Mouse (Mus musculus) stomach, embryonic 14.5 days (tissue): ENCODE measurements around the gene Narf. TPM values are rescaled to one million over a fixed set of nuclear protein-coding genes. Genes with fewer than 3 reads are reported as not detected.

Experiments used
- ATAC-seq: fragments of 200-750 bp; cut with Nextera tagmentation; 2 replicates; pipeline ENCODE4 v1.8.0; 2017; ENCODE audit warnings: low read depth, moderate TSS enrichment; ENCODE audit not compliant: insufficient number of reproducible peaks, insufficient read depth, low FRiP score
- H3K27ac ChIP-seq: fragments of 300-500 bp; sonication (generic); 2 replicates; pipeline ENCODE4 v1.5.1; 2014; ENCODE audit warnings: mild to moderate bottlenecking, low read length, moderate library complexity, mixed read lengths
- H3K27me3 ChIP-seq: fragments of 300-500 bp; sonication (generic); 2 replicates; pipeline ENCODE4 v1.6.1; 2014; ENCODE audit warnings: low read length, control low read depth, mixed read lengths; ENCODE audit not compliant: control insufficient read depth, insufficient read depth
- H3K36me3 ChIP-seq: fragments of 300-500 bp; sonication (generic); 2 replicates; pipeline ENCODE4 v1.6.1; 2014; ENCODE audit warnings: mild to moderate bottlenecking, control low read depth, low read length, moderate library complexity, mixed read lengths; ENCODE audit not compliant: control insufficient read depth, insufficient read depth
- H3K4me1 ChIP-seq: fragments of 300-500 bp; sonication (generic); 2 replicates; pipeline ENCODE4 v1.6.1; 2014; ENCODE audit warnings: low read length, control low read depth, mixed read lengths; ENCODE audit not compliant: control insufficient read depth, insufficient read depth
- H3K4me2 ChIP-seq: fragments of 300-500 bp; sonication (generic); replicated peaks from 2 replicates; pipeline ENCODE4 v1.6.1; 2014; ENCODE audit warnings: low read depth, low read length, control low read depth
- H3K4me3 ChIP-seq: fragments of 300-500 bp; sonication (generic); 2 replicates; pipeline ENCODE4 v1.5.1; 2014; ENCODE audit warnings: low read depth, low read length, control low read depth
- H3K9ac ChIP-seq: fragments of 300-500 bp; sonication (generic); replicated peaks from 2 replicates; pipeline ENCODE4 v1.6.1; 2014; ENCODE audit warnings: low read depth, mild to moderate bottlenecking, control low read depth, low read length, moderate library complexity, mixed read lengths
- H3K9me3 ChIP-seq: fragments of 300-500 bp; sonication (generic); 2 replicates; pipeline ENCODE4 v1.6.1; 2016; ENCODE audit warnings: low read depth, low read length, control low read depth; ENCODE audit not compliant: control insufficient read depth
- WGBS: fragments of 180-500 bp; shearing (Covaris S2); extraction: QIAGEN DNeasy Blood & Tissue Kit; methylation state at CpG from one replicate; pipeline ENCODE4 v1.1.7; 2014; 5-methylcytosine and 5-hydroxymethylcytosine counted together
- polyA plus RNA-seq: library from polyadenylated mRNA; unstranded; fragments of >200 nt; fragmentation: Nextera tagmentation; extraction: Ambion mirVana; gene quantifications from 2 replicates; pipeline ENCODE4 v1.2.1, GENCODE M21; 2014

Gene Narf
- polyA plus RNA-seq, 1 experiment from 2014 or later: 43.2 TPM

DNA sequence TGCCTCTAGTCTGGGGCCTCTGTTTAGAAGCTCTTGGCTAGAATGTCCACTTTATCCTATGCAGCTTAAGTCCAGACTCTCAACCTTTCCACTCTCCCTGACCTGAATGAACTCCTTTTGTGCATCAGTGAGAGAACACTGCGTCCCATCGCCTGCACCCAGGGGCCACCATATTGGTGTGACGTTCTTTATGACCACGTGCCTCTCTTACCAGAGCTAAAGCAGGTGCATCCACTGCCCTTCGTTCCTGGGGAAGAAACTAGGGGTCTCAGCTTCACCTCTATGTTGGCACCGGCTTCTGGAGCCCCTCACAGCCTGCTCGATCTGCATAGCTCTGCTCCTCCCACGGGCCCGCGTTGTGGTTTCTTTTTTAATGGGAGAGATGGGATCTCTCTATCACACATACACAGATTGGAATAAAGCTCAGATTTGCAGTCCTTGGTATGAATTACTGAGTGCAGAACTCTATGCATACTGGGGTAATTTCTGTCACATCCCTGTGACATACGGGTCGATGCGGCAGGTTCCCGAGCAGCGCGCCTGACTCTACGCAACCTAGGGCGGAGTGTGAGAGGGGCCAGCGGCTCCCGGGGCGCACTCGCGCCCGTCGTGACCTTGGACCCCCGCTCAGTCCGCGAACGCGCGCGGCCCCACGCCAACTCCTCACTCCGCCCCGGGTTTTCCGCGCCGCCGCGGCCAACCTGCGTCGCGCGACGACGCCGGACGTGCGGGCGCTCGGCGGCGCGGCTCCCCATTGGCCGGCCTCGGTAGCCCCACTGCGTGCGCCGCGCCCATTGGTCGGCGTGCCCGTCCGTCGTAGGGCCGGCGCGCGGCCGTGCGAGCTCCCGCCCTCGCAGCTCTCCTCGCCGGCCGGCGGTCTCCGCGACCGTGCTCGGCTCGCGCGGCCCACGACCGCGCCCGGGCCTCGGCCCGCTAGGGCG is 22.4 kb downstream of the Narf start, which contains the start of gene Foxk2:
Gene Foxk2 (plus strand): TSS at position 831 of the 941 bp plus-strand sequence.
- peak within 1 kb of the TSS; percentile 99 for H3K4me3 ChIP-seq
- no peaks in the 10 kb centered on the region for H3K27me3 ChIP-seq
- H3K4me2 ChIP-seq: peak within 1 kb of the TSS; percentile 79
- WGBS: under 1% methylated on average over 84 of the region's 91 CpGs
- ATAC-seq: peak; percentile 98
- peak within 1 kb of the TSS; percentile 86 for H3K27ac ChIP-seq
- peaks cover 13% of the 10 kb centered on the region; the same call in 1 of the 2 replicates for H3K4me1 ChIP-seq
- peak within 1 kb of the TSS; percentile 93 for H3K9ac ChIP-seq
- no peaks in the 10 kb centered on the region for H3K9me3 ChIP-seq
- peaks cover 21% of the 10 kb centered on the region; the same call in 1 of the 2 replicates for H3K36me3 ChIP-seq

- no peaks in the 10 kb centered on the region for H3K27me3 ChIP-seq
- peak overlapping the region; percentile 93 for H3K9ac ChIP-seq
- H3K36me3 ChIP-seq: peaks cover 14% of the 10 kb centered on the region; the same call in 1 of the 2 replicates
- H3K27ac ChIP-seq: peak overlapping the region; percentile 58; the same call in 1 of the 2 replicates
- peak overlapping the region; percentile 99 for H3K4me3 ChIP-seq
- H3K9me3 ChIP-seq: no peaks in the 10 kb centered on the region
- H3K4me2 ChIP-seq: peak overlapping the region; percentile 78
- no peak for ATAC-seq
- peaks cover 13% of the 10 kb centered on the region; the same call in 1 of the 2 replicates for H3K4me1 ChIP-seq
- WGBS: under 1% methylated on average over 44 of the region's 60 CpGs
Measured at GRCm38 (mm10) chr11:121260211-121260906, 23.3 kb downstream of the Narf start.

- H3K4me2 ChIP-seq: peak overlapping the region; percentile 78
- H3K4me3 ChIP-seq: peak overlapping the region; percentile 99
- no peaks in the 10 kb centered on the region for H3K9me3 ChIP-seq
- H3K27ac ChIP-seq: no peak overlapping the region
- no peaks in the 10 kb centered on the region for H3K27me3 ChIP-seq
- 52% methylated on average over 2 of the region's 2 CpGs for WGBS
- ATAC-seq: no peak
- peaks cover 12% of the 10 kb centered on the region; the same call in 1 of the 2 replicates for H3K36me3 ChIP-seq
- H3K4me1 ChIP-seq: peaks cover 13% of the 10 kb centered on the region; the same call in 1 of the 2 replicates
- H3K9ac ChIP-seq: peak overlapping the region; percentile 93
Measured at GRCm38 (mm10) chr11:121261074-121261473, 24.0 kb downstream of the Narf start.

GRCm38 (mm10) chr11:121277516-121277915 is 40.5 kb downstream of the Narf start:
- H3K36me3 ChIP-seq: no peaks in the 10 kb centered on the region; the same call in 1 of the 2 replicates
- 93% methylated on average over 8 of the region's 8 CpGs for WGBS
- H3K4me3 ChIP-seq: no peak overlapping the region
- no peak overlapping the region for H3K27ac ChIP-seq
- H3K4me2 ChIP-seq: no peak overlapping the region
- no peaks in the 10 kb centered on the region for H3K27me3 ChIP-seq
- H3K9ac ChIP-seq: no peak overlapping the region
- no peaks in the 10 kb centered on the region for H3K4me1 ChIP-seq
- ATAC-seq: no peak
- no peaks in the 10 kb centered on the region for H3K9me3 ChIP-seq

DNA sequence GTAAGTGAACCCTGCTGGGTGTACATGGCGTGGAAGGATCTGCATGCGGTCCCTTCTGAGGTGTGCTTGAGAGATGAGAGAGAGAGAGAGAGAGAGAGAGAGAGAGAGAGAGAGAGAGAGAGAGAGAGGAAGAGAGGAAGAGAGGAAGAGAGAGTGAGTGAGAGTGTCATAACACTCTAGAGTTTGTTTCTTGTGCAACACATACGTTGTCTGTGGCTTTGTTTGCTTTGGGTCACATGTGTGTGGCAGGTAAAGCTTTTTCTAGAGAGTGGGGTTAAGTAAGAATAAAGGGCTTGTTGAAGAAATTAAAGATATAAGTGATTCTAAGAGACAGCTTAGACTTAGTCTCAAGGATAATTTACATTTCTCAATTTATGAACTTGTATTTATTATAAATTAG is 41.0 kb downstream of the Narf start:
- Histone ChIP-seq H3K27me3 (no peaks in the 10 kb centered on the region), H3K27ac (no peak overlapping the region), H3K4me1 (no peaks in the 10 kb centered on the region), H3K4me2 (no peak overlapping the region), H3K4me3 (no peak overlapping the region), H3K9ac (no peak overlapping the region), H3K36me3 (no peaks in the 10 kb centered on the region; the same call in none of the 2 replicates), H3K9me3 (no peaks in the 10 kb centered on the region)
- no peak for ATAC-seq
- WGBS: 84% methylated on average over 3 of the region's 3 CpGs

DNA sequence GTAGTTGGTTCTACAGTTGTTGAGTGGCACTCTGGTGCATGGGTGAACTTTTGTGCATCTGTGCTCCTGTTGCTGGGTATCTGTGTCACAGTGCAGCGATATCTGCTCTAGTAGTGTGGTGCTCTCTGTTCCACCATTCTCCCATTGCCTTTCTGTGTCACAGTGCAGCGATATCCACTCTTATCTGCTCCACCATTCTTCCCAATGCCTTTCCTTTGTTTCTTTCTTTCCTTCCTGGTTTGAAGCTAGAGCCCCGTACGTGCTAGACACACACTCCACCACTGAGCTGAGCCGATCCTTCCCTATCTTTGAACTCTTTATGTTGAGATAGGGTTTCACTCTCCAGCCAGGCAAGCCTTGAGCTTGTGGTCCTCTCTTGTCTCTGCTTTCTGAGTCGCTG is 45.9 kb downstream of the Narf start:
- H3K4me3 ChIP-seq: no peak overlapping the region
- ATAC-seq: peak; percentile 46
- peaks cover 19% of the 10 kb centered on the region for H3K36me3 ChIP-seq
- no peaks in the 10 kb centered on the region for H3K9me3 ChIP-seq
- H3K4me1 ChIP-seq: no peaks in the 10 kb centered on the region
- H3K27me3 ChIP-seq: no peaks in the 10 kb centered on the region
- peak overlapping the region; percentile 6; the same call in 1 of the 2 replicates for H3K27ac ChIP-seq
- no peak overlapping the region for H3K4me2 ChIP-seq
- H3K9ac ChIP-seq: no peak overlapping the region
- 75% methylated on average over 6 of the region's 6 CpGs for WGBS

- 91% methylated on average over 3 of the region's 3 CpGs for WGBS
- no peak for ATAC-seq
- H3K4me2 ChIP-seq: no peak overlapping the region
- no peaks in the 10 kb centered on the region for H3K4me1 ChIP-seq
- no peaks in the 10 kb centered on the region for H3K27me3 ChIP-seq
- no peak overlapping the region for H3K4me3 ChIP-seq
- no peak overlapping the region for H3K27ac ChIP-seq
- H3K36me3 ChIP-seq: peaks cover 61% of the 10 kb centered on the region
- H3K9ac ChIP-seq: no peak overlapping the region
- no peaks in the 10 kb centered on the region for H3K9me3 ChIP-seq
Measured at GRCm38 (mm10) chr11:121289859-121290258, 52.8 kb downstream of the Narf start.

DNA sequence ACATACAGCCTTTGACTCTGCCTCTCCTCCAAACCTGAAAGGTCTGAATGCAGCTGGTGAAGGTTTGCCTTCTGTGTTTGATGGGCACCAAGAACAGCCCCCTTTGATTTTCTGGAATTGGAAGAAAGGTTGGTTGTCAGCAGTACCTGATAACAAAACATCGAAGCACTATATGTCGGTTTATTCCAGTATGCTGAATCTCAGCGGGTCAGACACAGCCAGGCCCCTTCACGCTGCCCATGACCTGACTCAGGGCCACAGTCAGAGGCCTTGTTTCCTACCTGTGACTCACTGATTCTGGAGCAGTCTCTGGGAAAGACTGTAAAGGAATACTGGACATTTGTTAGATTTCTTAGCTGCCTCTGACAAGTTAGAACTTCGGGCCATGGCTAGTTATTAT is 57.7 kb downstream of the Narf start:
- H3K27ac ChIP-seq: no peak overlapping the region
- no peaks in the 10 kb centered on the region for H3K4me1 ChIP-seq
- peaks cover 51% of the 10 kb centered on the region for H3K36me3 ChIP-seq
- no peak for ATAC-seq
- H3K4me3 ChIP-seq: no peak overlapping the region
- no peaks in the 10 kb centered on the region for H3K27me3 ChIP-seq
- no peak overlapping the region for H3K4me2 ChIP-seq
- no peak overlapping the region for H3K9ac ChIP-seq
- WGBS: 94% methylated on average over 5 of the region's 5 CpGs
- no peaks in the 10 kb centered on the region for H3K9me3 ChIP-seq
